Mouse (Mus musculus) urinary bladder, postnatal 36 days (tissue): Measurements from ENCODE around the gene Cfap100.

ENCODE experiments used
- DNase-seq, 2 experiments: peaks; one replicate each; pipeline ENCODE4 v3.0.0; 2022; ENCODE audit warnings: low spot score in 2 of 2, mixed read lengths in 1 of 2

Gene Cfap100

DNA sequence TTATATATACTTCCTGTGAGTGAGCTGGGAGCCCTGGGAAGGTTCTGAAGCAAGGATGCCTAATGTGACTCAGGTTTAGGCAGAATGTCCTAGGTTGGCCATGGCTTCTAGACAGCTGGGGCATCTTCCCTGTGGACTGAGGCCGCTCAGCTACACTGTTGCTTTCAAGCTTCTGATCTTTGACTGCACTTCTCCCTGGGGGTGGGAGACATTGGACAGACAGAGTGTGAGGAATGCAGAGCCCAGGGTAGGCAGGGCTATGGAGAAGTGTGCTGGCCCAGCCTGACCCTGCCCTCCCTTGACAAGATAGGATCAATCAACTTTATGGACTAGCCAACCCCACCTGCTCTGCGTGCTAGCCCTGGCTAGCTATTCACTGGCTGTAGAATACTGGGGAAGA lies 32.6 kb upstream of the Cfap100 start:
- no peak for DNase-seq

DNA sequence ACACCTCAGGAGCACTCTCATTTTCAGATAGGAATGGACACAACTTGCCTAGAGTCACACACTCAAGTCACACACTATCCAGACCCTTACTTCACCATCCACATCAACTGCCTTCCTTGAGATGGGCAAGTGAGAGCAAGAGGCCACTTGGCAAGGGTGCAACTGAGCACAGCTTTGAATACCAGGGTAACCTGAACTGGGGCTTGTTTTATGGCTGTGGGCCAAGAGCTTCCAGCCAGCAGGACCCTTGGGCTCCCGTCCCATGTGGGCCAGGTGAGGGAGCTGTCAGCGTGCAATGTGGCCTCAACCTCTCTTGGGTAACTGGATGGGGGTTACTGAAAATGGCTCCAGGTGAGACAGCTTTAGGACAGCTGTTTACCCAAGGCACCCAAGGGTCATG lies 28.8 kb upstream of the Cfap100 start:
- no peak for DNase-seq

- DNase-seq = no peak
Observed at GRCm38 (mm10) chr6:90453751-90454150, 25.2 kb upstream of the Cfap100 start.

DNA sequence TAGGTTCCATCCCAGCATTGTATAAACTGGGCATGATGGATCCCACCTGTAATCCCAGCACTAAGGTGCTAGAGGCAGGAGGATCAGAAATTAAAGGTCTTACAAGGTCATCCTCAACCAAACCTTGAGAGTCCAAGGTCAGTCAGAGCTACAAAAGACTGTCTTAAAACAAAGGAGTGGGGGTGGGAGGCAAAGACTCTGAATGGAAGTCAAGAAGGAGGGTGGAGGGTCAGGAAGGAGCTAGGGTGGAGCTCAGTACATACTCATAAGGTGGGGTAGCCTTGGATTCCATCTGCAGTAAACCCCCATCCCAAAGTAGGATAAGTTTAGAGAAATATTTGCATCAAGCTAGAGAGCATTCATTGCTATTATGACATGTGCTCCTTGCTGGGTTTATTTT lies 24.0 kb upstream of the Cfap100 start:
- no peak for DNase-seq

DNA sequence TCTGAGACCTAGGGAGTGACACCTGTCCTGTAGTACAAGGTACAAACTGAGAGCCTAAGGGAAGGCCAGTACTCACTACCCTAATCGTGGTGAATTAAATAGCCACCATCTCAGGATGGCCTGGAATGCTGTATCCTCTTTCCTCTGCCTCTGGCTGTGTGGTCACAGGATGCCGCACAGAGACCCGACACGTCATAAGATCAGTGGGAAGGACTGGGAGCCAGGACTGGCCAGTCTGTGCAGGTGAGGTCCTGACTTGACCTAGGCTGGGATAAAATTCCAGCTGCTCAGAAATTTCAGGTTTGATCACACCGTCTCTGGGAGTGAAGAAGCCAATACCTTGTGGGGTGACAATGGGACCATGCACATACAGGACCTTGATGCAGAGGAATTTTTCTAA lies 22.9 kb upstream of the Cfap100 start:
- DNase-seq = no peak

DNA sequence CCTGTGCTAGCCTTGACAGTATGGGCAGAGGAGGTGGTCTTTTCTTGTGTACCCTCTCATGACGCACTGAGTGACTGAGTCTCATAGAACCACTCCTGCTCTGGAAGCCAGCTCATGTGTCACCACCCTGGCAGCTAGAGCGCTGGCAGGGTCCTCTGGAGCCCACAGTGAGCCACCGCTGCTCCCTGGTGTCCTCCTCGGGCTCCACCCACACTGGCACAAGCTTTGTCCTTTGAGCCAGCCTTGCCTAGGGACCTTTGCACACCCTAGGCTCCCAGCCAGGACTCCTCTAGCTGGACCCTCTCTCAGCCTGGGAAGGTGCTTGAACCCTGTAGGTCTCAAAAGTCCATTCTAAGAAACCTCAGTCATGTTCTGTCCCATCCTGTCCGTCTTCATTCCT lies 22.1 kb upstream of the Cfap100 start:
- DNase-seq = peak in 1 of 2 experiments; percentile 55

GRCm38 (mm10) chr6:90450179-90450578 lies 21.6 kb upstream of the Cfap100 start:
- peak; percentile 78 to 89 for DNase-seq

GRCm38 (mm10) chr6:90446883-90447282 lies 18.3 kb upstream of the Cfap100 start:
- DNase-seq = no peak

GRCm38 (mm10) chr6:90437041-90437440 lies 8.4 kb upstream of the Cfap100 start:
- no peak for DNase-seq

- DNase-seq = no peak
Observed at GRCm38 (mm10) chr6:90436192-90436907, 7.8 kb upstream of the Cfap100 start.

DNA sequence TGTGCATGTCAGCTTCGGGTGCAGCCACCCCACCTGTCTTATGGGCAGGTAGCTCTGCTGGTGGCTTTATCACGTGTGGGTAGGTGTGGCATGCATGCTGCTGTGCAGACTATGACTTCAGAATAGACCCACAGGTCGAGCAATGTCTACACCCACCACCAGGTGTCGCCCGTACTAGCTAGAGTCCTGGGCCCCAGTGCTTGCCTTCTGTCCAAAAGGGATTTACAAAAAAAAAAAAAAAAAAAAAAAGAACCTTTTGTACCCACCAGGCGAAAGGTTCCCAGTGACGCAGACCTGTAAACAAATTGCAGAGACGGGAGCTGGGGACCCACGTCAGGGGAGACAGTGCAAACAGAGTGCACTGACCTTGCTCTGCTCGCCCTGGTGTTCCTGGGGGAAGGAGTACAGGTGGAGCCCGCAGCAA lies 6.6 kb upstream of the Cfap100 start:
- DNase-seq = peak; percentile 66 to 80

DNA sequence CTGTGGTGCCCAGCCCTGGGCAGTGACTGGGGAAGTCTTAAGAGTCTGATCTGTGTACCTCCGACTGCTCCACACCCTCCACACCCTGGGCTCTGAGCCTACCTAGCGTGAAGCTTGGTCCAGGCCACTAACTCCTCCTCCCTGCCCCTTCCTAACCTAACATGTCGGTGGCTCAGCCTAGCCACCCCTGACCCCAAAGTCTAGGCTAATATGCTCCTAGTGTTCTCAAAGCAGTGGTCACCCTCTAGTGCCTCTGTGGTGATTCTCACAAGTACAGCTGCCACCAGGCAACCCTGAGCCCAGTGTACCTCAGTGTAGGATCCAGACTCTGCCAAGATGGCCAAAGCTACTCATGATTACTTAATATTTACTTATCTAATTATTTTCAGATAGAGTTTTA lies 6.1 kb upstream of the Cfap100 start:
- DNase-seq = no peak

- no peak for DNase-seq
Observed at GRCm38 (mm10) chr6:90431487-90431886, 2.9 kb upstream of the Cfap100 start.

DNA sequence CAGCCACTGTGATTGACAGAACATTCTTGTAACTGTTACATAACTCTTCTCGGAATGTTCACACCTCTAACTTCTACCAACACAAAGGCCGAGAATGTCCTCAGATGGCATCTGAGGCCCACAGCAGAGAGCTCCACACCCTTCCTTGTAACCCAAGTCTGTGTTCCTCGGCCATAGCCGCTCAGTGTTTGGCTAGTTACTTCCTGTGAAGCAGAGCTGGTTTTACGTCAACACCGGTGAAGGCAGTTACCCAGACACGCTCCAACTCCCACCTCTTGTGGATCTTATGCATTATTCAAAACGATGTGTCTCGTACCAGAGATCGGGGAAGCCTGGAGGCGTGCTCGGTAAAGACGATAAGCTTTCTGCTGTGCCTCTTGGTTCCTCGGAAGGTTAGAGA lies 1.3 kb upstream of the Cfap100 start:
- DNase-seq = no peak

GRCm38 (mm10) chr6:90426003-90426402 lies 2.6 kb downstream of the Cfap100 start:
- DNase-seq = no peak

- no peak for DNase-seq
Observed at GRCm38 (mm10) chr6:90425361-90425760, 3.2 kb downstream of the Cfap100 start.

GRCm38 (mm10) chr6:90422565-90422964 lies 6.0 kb downstream of the Cfap100 start:
- DNase-seq = peak; percentile 61 to 78

- DNase-seq = no peak
Observed at GRCm38 (mm10) chr6:90411926-90412325, 16.7 kb downstream of the Cfap100 start.

GRCm38 (mm10) chr6:90410972-90411371 lies 17.6 kb downstream of the Cfap100 start:
- no peak for DNase-seq

DNA sequence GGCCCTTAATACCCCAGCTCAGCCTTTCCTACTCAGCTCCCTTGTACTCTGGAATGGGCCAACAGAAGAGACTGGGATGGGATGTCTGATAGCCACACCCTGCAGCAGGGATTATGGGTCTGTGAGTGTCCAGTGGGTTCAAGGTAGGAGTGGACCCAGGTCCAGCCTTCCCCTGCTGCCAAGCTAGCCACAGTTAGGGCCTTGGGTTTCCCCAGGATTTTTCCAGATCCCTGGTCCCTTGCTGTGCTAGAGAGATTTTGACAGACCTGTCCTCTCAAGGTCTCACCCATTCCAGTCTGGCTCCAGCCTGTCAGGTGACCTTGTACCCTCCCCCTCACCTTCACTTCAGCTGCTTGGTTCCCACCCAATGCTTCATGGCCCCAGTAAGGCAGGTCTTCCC lies 20.0 kb downstream of the Cfap100 start:
- no peak for DNase-seq

DNA sequence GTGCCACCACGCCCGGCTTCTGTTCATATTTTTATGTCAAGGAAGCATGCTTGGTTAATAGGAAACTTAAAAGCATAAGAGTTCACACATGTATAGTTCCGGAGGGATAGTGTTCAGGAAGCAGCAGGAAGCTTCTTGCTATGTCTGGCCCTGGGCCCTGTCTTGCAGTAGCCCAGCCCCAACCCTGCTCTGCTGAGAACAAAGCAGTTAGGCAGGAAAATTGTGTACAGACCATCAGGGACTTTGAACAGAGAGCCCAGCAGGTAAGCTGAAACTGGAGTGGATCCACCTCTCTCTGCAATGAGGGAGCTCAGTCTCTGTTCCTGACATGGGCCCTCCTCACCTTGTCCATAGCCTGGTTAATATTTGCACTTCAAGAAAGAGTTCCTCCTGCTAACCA lies 31.3 kb downstream of the Cfap100 start:
- DNase-seq = no peak

DNA sequence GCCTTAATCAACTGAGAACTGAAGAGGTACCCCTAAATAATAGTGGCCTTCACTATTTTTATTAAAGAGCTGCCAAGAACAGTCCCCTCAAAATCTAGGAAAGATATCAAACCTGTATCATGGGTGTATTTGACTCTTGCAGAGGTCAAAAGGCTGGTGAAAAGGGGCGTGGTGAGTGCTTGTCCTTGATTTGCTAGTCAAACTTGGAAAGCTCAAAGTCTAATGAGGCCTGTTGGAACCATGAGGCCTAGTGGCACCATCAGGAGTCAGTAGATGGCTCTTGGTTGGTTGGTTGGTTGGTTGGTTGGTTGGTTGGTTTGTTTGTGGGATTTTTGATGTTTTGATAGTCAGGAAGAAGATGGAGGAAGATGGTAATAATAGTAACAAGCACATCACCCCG lies 32.8 kb downstream of the Cfap100 start:
- no peak for DNase-seq

GRCm38 (mm10) chr6:90393948-90394347 lies 34.6 kb downstream of the Cfap100 start:
- DNase-seq = no peak

- no peak for DNase-seq
Observed at GRCm38 (mm10) chr6:90390629-90391028, 38.0 kb downstream of the Cfap100 start.
